Mouse (Mus musculus): Measurements from ENCODE around the gene Rhebl1. TPM values are rescaled to one million over a fixed set of nuclear protein-coding genes. Genes with fewer than 3 reads are reported as not detected.

The Rhebl1 gene
- total and polyA plus RNA-seq, 3 experiments, result 11.1 to 25.1 (median 17.6) TPM

DNA sequence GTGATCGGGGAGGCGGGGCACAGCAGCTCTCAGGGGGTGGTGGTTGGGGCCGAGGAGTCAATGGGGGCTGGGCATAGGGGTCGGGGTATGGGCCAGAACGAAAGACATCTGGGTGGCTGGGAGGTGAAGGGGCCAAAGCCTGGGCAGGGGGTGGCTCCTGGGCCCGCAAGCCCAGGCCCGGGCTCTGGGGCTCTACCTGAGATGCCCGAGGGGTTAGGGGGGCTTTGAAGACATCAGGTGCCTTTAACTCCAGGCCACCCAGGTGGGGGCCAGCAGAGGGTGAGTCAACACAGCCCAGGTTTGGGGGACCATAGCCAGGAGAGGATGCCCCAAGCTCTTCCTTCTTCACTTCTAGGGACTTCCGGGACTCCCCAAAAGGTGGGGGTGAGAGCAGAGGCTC lies 41.6 kb downstream of the Rhebl1 start:
- Histone ChIP-seq H3K4me3 (replicated peaks in 1 of 3; ENCODE audit: low read depth in 2 of 3, low read length in 2 of 3, poor library complexity in 1 of 3) (no peak overlapping the region), H3K9ac (ENCODE audit: insufficient read depth, low read depth) (no peak overlapping the region), H3K4me2 (ENCODE audit: insufficient read depth, low read depth, poor library complexity, severe bottlenecking) (no peak overlapping the region), H3K27ac (ENCODE audit: insufficient read depth, low read depth) (no peak overlapping the region), H3K27me3 (replicated peaks) (no peaks in the 10 kb centered on the region), H3K4me1 (ENCODE audit: control insufficient read depth in 1 of 2, insufficient read depth in 2 of 2) (no peaks in the 10 kb centered on the region), H3K9me3 (replicated peaks; ENCODE audit: low read length) (no peaks in the 10 kb centered on the region), H3K36me3 (replicated peaks in 1 of 2; ENCODE audit: control insufficient read depth in 1 of 2, insufficient read depth in 1 of 2, low read length in 1 of 2) (peaks cover 96 to 100% of the 10 kb centered on the region in 2 experiments), H3K79me2 (replicated peaks; ENCODE audit: control insufficient read depth, extremely low read depth, insufficient read depth, poor library complexity, severe bottlenecking) (peaks cover 8% of the 10 kb centered on the region; the same call in 1 of the 2 replicates)
- TF ChIP-seq PAX5 (IDR thresholded peaks at IDR 0.05; ENCODE audit: low read length) (no peak), ZMIZ1 (IDR thresholded peaks at IDR 0.05; ENCODE audit: low read depth, low read length) (no peak), RAD21 (IDR thresholded peaks at IDR 0.05; ENCODE audit: low read depth, low read length) (no peak), POLR2AphosphoS2 (IDR thresholded peaks at IDR 0.05; ENCODE audit: low read depth, low read length) (no peak), ZKSCAN1 (IDR thresholded peaks at IDR 0.05; ENCODE audit: borderline replicate concordance, low read depth, low read length) (no peak), KAT2A (IDR thresholded peaks at IDR 0.05; ENCODE audit: insufficient replicate concordance, low read length) (no peak), TCF12 (IDR thresholded peaks at IDR 0.05; ENCODE audit: low read depth, low read length) (no peak), MEF2A (IDR thresholded peaks at IDR 0.05; ENCODE audit: borderline replicate concordance, low read depth, low read length) (no peak), E2F4 (IDR thresholded peaks at IDR 0.05; ENCODE audit: insufficient replicate concordance, low read depth, low read length) (no peak)
- dilution Hi-C loops (cut with MboI; ENCODE audit: extremely low pct_ligation_motif_present, extremely low pct_unique_long_range_greater_than_20kb, low sequenced_read_pairs), result no loop called here
- in situ Hi-C loops (cut with MboI; ENCODE audit: low pct_ligation_motif_present, low pct_unique_long_range_greater_than_20kb, low sequenced_read_pairs), result no loop called here
- DNase-seq (ENCODE audit: extremely low read depth), result no peak

DNA sequence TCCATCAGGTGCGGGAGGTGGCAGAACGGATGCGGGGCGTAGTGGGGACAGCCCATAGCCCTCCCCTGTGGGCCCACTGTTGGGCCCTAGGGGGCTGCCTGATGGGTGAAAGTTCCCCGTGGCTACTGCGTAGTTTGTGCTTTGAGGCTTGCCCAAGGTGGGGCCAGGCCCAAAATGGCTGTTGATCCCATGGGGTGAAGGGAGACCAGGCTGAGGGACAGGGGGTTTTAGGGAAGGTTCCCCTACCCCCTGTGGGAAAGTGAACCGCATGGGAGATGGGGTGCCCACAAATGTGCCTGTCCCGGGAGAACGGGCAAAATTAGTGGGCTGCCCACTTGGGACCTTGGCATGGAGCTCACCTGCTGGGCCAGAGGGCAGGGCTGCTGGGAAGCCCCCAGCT lies 42.3 kb downstream of the Rhebl1 start:
- dilution Hi-C loops (cut with MboI; ENCODE audit: extremely low pct_ligation_motif_present, extremely low pct_unique_long_range_greater_than_20kb, low sequenced_read_pairs) (no loop called here), in situ Hi-C loops (cut with MboI; ENCODE audit: low pct_ligation_motif_present, low pct_unique_long_range_greater_than_20kb, low sequenced_read_pairs) (no loop called here)
- Histone ChIP-seq H3K4me1 (ENCODE audit: control insufficient read depth in 1 of 2, insufficient read depth in 2 of 2) (no peaks in the 10 kb centered on the region), H3K27me3 (replicated peaks) (no peaks in the 10 kb centered on the region), H3K4me3 (replicated peaks in 1 of 3; ENCODE audit: low read depth in 2 of 3, low read length in 2 of 3, poor library complexity in 1 of 3) (no peak overlapping the region), H3K36me3 (replicated peaks in 1 of 2; ENCODE audit: control insufficient read depth in 1 of 2, insufficient read depth in 1 of 2, low read length in 1 of 2) (peaks cover 96 to 100% of the 10 kb centered on the region in 2 experiments), H3K9me3 (replicated peaks; ENCODE audit: low read length) (no peaks in the 10 kb centered on the region), H3K4me2 (ENCODE audit: insufficient read depth, low read depth, poor library complexity, severe bottlenecking) (no peak overlapping the region), H3K27ac (ENCODE audit: insufficient read depth, low read depth) (no peak overlapping the region), H3K9ac (ENCODE audit: insufficient read depth, low read depth) (no peak overlapping the region), H3K79me2 (replicated peaks; ENCODE audit: control insufficient read depth, extremely low read depth, insufficient read depth, poor library complexity, severe bottlenecking) (peaks cover 8% of the 10 kb centered on the region; the same call in 1 of the 2 replicates)
- DNase-seq (ENCODE audit: extremely low read depth), result no peak
- TF ChIP-seq USF1 (IDR thresholded peaks at IDR 0.05; ENCODE audit: low read depth, low read length), result no peak
- no peak for TF ChIP-seq SIN3A (IDR thresholded peaks at IDR 0.05; ENCODE audit: low read length)
- no peak for TF ChIP-seq MEF2A (IDR thresholded peaks at IDR 0.05; ENCODE audit: borderline replicate concordance, low read depth, low read length)
- TF ChIP-seq PAX5 (IDR thresholded peaks at IDR 0.05; ENCODE audit: low read length), result no peak
- TF ChIP-seq IRF4 (IDR thresholded peaks at IDR 0.05; ENCODE audit: low read depth, low read length), result no peak
- TF ChIP-seq E2F4 (IDR thresholded peaks at IDR 0.05; ENCODE audit: insufficient replicate concordance, low read depth, low read length), result no peak
- no peak for TF ChIP-seq HCFC1 (IDR thresholded peaks at IDR 0.05; ENCODE audit: low read depth, low read length)
- TF ChIP-seq ZMIZ1 (IDR thresholded peaks at IDR 0.05; ENCODE audit: low read depth, low read length), result no peak
- TF ChIP-seq MAX (IDR thresholded peaks at IDR 0.05; ENCODE audit: low read length), result no peak
- no peak for TF ChIP-seq SMC3 (IDR thresholded peaks at IDR 0.05; ENCODE audit: low read depth, low read length)
- TF ChIP-seq ZNF384 (IDR thresholded peaks at IDR 0.05; ENCODE audit: low read depth, low read length), result no peak
- no peak for TF ChIP-seq JUND (conservative IDR thresholded peaks at IDR 0.05; ENCODE audit: low read depth, low read length)
- no peak for TF ChIP-seq CHD1 (IDR thresholded peaks at IDR 0.05; ENCODE audit: low read depth, low read length)
- TF ChIP-seq MAZ (IDR thresholded peaks at IDR 0.05; ENCODE audit: low read depth, low read length), result no peak
- no peak for TF ChIP-seq KAT2A (IDR thresholded peaks at IDR 0.05; ENCODE audit: insufficient replicate concordance, low read length)
- no peak for TF ChIP-seq CTCF (conservative IDR thresholded peaks at IDR 0.05 in 1 of 2, IDR thresholded peaks at IDR 0.05 in 1 of 2; ENCODE audit: low read depth in 2 of 2, low read length in 2 of 2)
